ENCODE assay signal across 28 mouse cellular contexts in the genomic region with DNA sequence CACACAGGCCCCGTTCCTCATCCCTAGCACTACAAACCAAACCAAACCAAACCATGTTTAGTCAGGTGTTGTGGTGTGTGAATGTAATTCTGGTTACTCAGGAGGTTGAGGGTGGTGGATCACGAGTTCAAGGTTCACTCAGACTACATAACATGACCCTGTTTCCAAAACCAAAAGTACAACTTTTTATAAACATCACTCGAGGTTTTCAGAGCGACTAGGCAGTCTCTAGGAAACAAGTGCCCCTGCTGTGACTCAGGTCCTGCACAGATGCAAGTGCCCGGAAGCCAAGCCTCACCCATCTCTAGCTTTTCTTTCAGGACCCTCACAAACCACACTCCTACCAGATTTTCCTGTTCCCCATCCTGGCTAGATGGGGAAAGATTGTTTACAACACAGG. TPM values are rescaled to one million over a fixed set of nuclear protein-coding genes. Genes with fewer than 3 reads are reported as not detected.
DNase-seq lines count a peak whose midpoint lies in the region; ATAC-seq lines count a peak whose summit lies in the region.
"Had no signal": no experiment of that assay in that cellular context is flagged by ENCODE, and none has a peak within 500 bp of the region (broad histone marks: within the 10 kb centered on the region; RNA-seq: fewer than 3 reads in every experiment).

No protein-coding gene starts in this region.

- peak; percentile 9 for DNase-seq in 416B (ENCODE audit: low read depth)
- DNase-seq in CD4-positive helper T cell, adult 2 months (ENCODE audit: low read depth, low spot score), result peak; percentile 52
- DNase-seq in gastrocnemius, postnatal 4 days (ENCODE audit: low spot score in 2 of 2), result no peak
- DNase-seq in gastrocnemius, postnatal 14 days, result no peak
- DNase-seq: adrenal gland, postnatal 14 days; cerebellum, adult 18-20 months; cerebellum, adult 9-10 months; cerebellum, postnatal 14 days; gastrocnemius, postnatal 10 days; heart, adult 18-20 months; heart, postnatal 10 days; heart, postnatal 36 days; kidney, adult 11 months had no signal

- intact Hi-C loops in gastrocnemius, postnatal 14 days (cut with DNase I; ENCODE audit: low total_unique reads), result no loop called here

- peak; percentile 55 for ATAC-seq in activated CD4-positive, CD25-positive, alpha-beta regulatory T cell, adult 4 months
- 0 out of 2 replicates have a peak, but pooled peaks have one; percentile 14 for ATAC-seq in megakaryocyte progenitor cell, adult 5-6 weeks (replicated peaks; ENCODE audit: poor library complexity)
- ATAC-seq: forebrain, embryonic 13.5 days; forebrain, embryonic 16.5 days; hindbrain, embryonic 16.5 days had no signal

RNA-seq across cellular contexts. Expression of gene Gm4779, which starts 29.6 kb away (rescaled TPM):
- polyA plus RNA-seq in activated CD4-positive, CD25-positive, alpha-beta regulatory T cell, adult 4 months (2017; shearing (Covaris generic)), result not detected
- not detected in 2 replicates for total RNA-seq in megakaryocyte progenitor cell, adult 5-6 weeks (2015)
- total RNA-seq in megakaryocyte progenitor cell, adult 5-6 weeks (2017), result 0.30 TPM in 1 of 2 replicates, not detected in the other
- not detected for total RNA-seq in gastrocnemius, postnatal 4 days (2021)
- total RNA-seq in gastrocnemius, postnatal 14 days (2021), result not detected
- total RNA-seq: adrenal gland, adult 18-20 months; adrenal gland, postnatal 14 days; gastrocnemius, adult 18-20 months; gastrocnemius, postnatal 10 days; heart, adult 18-20 months; heart, postnatal 10 days; heart, postnatal 36 days had no signal
- polyA plus RNA-seq: embryonic facial prominence, embryonic 11.5 days; forebrain, embryonic 10.5 days; forebrain, embryonic 13.5 days; forebrain, embryonic 16.5 days; hindbrain, embryonic 13.5 days; hindbrain, embryonic 16.5 days; intestine, embryonic 14.5 days had no signal

RNA-seq across cellular contexts. Expression of gene 8030474K03Rik, which starts 29.8 kb away (rescaled TPM):
- not detected for polyA plus RNA-seq in activated CD4-positive, CD25-positive, alpha-beta regulatory T cell, adult 4 months (2017; shearing (Covaris generic))
- total RNA-seq in megakaryocyte progenitor cell, adult 5-6 weeks (2015), result 0.51 TPM in 1 of 2 replicates, not detected in the other
- 0.12 TPM in 1 of 2 replicates, not detected in the other for total RNA-seq in megakaryocyte progenitor cell, adult 5-6 weeks (2017)
- total RNA-seq in gastrocnemius, postnatal 4 days (2021), result not detected
- total RNA-seq in gastrocnemius, postnatal 14 days (2021), result not detected
- total RNA-seq: adrenal gland, adult 18-20 months; adrenal gland, postnatal 4 days; gastrocnemius, adult 18-20 months; gastrocnemius, postnatal 10 days; heart, adult 18-20 months; heart, postnatal 10 days; heart, postnatal 36 days had no signal
- polyA plus RNA-seq: embryonic facial prominence, embryonic 14.5 days; forebrain, embryonic 13.5 days; intestine, embryonic 14.5 days had no signal

RNA-seq across cellular contexts. Expression of gene Cxcr3, which starts 30.6 kb away (rescaled TPM):
- polyA plus RNA-seq in activated CD4-positive, CD25-positive, alpha-beta regulatory T cell, adult 4 months (2017; shearing (Covaris generic)), result 100 to 1,000 TPM; 250 to 251 TPM
- total RNA-seq in megakaryocyte progenitor cell, adult 5-6 weeks (2015), result 0.22 and 0.29 TPM in 2 replicates
- 0.07 and 0.21 TPM in 2 replicates for total RNA-seq in megakaryocyte progenitor cell, adult 5-6 weeks (2017)
- total RNA-seq in gastrocnemius, postnatal 4 days (2021), result under 1 TPM; 0.54 to 0.61 TPM
- under 1 TPM in 1 of 2 experiments, not detected in 1; 0.18 TPM for total RNA-seq in gastrocnemius, postnatal 14 days (2021)
- total RNA-seq: ES-E14 had no signal
- polyA plus RNA-seq: forebrain, embryonic 16.5 days; hindbrain, embryonic 10.5 days had no signal

Comparison
In these comparisons a context has a peak if more than half of its experiments do, and no peak if none do; other contexts are left out.
1. DNase-seq: peak in 416B (single experiment) and CD4-positive helper T cell, adult 2 months (single experiment); none in gastrocnemius, postnatal 4 days (0 of 2) and gastrocnemius, postnatal 14 days (single experiment).